Mouse (Mus musculus) spleen, adult 12 weeks (tissue): ENCODE results near the gene Zbtb20.
"Not testable (repeated sequence)": the region's sequence is repeated elsewhere in the genome, so short reads cannot be mapped to it uniquely, and the experiment has no call there.

ENCODE experiments used
- DNase-seq: peaks from one replicate; pipeline ENCODE4 v3.0.0; 2022; ENCODE audit warnings: low spot score

Gene Zbtb20

GRCm38 (mm10) chr16:42910716-42911115, 35.0 kb downstream of the Zbtb20 start:
- DNase-seq: no peak

GRCm38 (mm10) chr16:42911326-42911725, 35.6 kb downstream of the Zbtb20 start:
- no peak for DNase-seq

- DNase-seq: no peak
These were observed 36.1 kb downstream of the Zbtb20 start for GRCm38 (mm10) chr16:42911815-42912214.

- DNase-seq: no peak
These were observed 37.6 kb downstream of the Zbtb20 start for GRCm38 (mm10) chr16:42913291-42913690.

- no peak for DNase-seq
These were observed 38.9 kb downstream of the Zbtb20 start for GRCm38 (mm10) chr16:42914457-42915085.

- no peak for DNase-seq
These were observed 44.5 kb downstream of the Zbtb20 start for GRCm38 (mm10) chr16:42919992-42920760.

DNA sequence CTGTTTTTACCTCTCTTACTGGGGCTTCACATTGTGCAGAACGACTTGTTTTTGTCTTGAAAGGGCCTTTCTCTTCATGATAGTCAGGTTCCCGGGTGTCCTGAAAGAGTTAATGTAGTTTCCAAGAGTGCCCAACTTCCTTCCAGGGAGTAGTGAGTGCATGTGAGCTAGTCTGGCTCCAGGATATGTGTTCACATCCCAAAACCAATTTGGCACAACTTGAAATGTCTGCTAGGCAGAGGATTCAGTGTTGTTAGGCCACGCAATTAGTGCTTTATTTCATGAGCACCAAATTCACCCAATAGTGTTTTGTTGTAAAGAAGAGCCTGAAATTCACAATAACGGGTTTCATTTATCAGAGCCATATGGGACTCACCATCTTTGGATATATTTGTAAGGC, 45.8 kb downstream of the Zbtb20 start:
- no peak for DNase-seq

DNA sequence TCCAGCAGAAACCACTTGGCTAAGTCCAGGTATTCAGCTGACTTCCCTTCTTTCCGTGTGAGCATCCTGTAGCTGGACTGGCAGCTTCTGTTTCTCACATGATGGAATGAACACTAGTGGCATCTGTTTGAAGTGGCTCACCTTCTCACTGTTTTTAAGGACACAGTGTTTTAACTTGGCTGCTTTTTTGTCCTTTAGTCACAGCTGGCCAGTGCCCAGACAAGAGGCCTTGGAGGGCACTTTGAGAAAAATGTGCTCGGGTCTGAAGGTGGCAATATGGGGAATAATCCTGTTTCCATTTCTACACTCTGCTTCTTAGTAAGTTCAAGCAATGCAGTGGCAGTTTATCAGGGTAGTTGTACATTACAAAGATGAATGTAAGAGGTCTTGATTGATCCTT, 62.5 kb downstream of the Zbtb20 start:
- no peak for DNase-seq

DNA sequence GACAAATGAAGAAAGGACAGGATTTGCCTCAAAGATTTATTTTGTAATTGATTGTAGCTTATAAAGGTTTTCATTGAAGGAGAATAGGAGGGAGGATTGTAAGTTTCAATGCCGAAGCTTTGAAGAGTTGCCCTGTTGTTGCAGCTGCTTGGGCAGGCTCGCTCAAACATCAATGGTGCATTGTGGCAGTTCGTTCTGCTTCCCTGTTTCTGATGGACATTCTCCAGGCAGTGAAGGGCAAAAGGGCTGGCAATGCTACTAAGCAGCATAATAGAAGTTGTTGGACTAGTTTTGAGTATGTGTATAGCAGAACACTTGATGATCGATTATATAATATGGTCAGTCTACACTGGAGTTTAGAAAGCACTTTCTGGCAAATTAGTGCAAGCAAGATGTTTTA, 71.3 kb downstream of the Zbtb20 start:
- DNase-seq: no peak

DNA sequence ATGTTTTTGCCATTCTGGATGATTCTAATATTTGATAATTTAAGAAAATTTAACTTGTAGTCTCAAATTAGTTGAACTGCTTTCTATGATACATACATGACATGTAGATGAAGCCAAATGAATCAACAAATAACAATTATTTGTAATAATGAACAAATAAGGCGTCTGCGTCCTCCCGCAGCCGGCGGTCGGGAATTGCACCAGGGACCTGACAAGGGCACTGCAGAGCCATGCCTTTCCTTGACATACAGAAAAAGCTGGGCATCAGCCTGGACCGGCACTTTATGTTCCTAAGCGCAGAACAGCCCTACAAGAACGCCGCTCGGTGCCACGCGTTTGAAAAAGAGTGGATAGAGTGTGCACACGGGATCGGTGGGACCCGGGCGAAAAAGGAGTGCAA, 79.7 kb downstream of the Zbtb20 start:
- not testable (repeated sequence) for DNase-seq

DNA sequence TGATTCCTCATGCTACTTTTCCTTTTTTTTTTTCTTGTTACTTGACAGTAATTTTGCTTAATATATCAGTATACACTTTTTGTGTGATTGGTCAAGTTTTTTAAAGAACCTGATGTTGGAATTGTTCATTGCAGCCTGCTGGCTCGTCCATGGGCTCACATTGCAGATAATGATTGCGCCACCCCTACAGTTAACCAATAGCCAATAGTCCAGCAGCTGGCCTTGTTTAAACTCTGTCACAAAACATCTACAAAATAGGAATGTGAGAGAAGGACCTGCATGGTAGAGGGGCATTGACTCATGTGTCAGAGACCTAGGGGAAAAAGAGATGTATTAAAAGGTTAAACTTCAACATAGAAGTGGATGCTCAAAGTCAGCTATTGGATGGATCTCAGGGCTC, 97.2 kb downstream of the Zbtb20 start:
- DNase-seq: no peak

GRCm38 (mm10) chr16:42998896-42999295, 123.2 kb downstream of the Zbtb20 start:
- DNase-seq: no peak

DNA sequence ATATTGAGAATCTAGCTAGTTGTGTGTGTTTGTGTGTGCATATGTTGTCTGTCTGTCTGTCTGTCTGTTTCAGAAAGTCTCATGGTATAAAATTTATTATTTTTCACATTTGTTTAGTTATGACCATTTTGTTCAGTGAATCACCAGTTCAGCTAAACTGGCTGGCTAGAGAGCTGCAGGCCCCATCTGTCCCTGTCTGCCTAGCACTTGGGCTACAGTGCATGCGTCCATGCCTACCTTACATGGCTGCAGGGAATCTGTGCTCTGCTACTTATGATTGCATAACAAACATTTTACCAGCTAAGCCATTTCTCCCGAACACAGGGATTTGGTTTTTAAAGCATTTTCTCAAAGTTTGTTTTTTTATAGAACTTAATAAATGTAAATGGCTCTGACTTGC, 150.7 kb downstream of the Zbtb20 start:
- DNase-seq: no peak

- no peak for DNase-seq
These were observed 153.6 kb downstream of the Zbtb20 start for GRCm38 (mm10) chr16:43029243-43029642.

DNA sequence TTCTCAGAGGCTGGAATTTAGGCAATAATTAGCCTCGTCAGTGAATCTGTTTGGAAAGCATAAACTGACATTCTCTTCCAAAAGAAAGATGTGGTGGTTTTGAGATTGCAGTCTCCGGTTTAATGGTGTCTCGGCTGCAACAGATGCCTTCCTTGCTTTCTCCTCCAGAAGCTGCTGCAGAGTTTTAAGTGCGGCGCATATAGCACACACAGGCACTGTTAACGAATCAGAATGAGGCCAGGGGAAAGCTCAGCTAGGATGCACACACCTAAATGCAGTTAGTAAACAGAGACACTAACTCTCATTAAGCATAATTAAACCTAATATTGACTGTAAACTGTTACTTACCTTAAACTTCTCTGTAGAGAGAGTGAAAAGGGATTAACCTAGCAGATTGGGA, 160.0 kb downstream of the Zbtb20 start:
- DNase-seq: no peak

DNA sequence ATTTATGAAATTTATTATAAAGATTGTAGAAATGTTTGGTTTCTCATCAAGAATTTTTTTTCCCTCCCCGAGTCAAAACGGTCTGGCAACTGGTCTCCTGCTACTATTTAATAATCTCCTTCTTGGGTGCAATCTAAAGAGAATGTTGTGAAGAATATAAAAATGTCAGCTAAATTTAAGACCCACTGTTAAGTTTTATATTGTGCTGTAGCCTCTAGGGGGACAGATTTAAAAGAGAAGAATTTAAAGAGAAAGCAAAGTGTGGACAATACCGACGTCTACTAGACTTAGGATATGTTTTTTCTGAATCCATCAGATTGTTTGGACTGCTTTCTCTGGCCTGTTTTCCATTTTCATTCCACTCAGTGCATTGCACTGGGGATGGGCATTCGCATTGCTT, 160.8 kb downstream of the Zbtb20 start:
- no peak for DNase-seq

DNA sequence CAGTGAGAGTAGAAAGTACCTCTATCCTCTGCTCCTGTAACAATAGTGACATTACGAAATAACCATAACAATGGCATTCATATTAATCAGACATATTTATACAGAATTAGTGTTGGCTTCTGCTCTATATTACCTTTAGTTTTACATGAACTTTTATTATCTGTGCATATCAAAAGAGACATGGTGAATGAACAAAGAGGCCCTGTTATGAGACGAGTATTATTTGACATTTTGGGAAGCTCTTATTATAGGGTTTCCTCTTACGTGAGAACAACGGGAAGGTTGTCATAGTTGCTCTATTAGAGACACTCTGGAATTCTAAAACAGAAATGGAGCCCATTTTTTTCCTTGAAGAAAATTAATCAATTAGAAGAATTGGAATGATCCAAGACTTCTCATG, 161.6 kb downstream of the Zbtb20 start:
- no peak for DNase-seq

DNA sequence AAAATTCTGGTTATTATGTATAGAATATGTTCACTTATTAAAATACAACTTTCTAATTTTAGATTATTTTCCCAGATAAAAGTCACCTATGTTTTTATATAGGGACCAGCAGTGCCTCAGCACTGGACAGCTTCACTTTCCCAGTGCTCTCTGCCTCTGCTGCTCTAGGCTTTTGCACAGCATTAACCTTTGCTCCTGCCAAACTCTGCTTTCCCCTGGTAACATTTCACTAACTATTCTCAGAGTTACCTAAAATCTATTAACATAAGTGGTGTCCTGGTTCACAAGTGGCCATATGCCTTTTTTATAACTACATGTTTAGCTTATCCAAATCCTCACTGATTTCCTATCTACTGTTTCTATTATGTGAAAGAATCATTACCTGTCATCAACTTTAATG, 169.9 kb downstream of the Zbtb20 start:
- DNase-seq: no peak

- DNase-seq: no peak
These were observed 171.0 kb downstream of the Zbtb20 start for GRCm38 (mm10) chr16:43046686-43047085.

DNA sequence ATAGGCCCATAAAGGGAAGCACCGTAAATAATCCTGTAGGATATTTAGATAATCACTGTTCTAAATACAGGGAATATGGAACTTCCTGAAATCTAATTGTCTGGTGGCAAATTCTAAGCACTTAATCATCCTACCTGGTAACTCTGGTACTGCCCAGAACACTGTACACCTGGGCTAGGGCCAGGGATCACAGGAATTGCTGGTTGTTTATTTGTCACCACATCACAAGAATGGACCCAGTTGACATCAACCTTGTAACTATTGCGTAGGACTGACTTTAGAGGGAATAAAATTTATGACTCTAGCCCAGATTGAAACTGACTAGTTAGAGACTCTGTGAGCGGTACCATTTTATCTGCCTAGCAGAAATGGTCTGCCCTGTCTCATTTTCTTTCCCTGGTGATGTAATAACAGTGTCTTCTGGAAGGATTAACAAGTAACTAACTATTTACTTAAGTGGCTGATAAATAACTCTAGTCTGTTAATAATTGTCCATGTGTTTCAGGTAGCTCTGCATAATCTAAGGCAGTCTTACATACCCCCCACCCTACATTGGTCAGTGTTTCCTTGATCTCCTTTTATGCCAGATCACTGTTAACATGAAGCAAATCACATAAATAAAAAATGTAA, 194.1 kb downstream of the Zbtb20 start:
- no peak for DNase-seq

DNA sequence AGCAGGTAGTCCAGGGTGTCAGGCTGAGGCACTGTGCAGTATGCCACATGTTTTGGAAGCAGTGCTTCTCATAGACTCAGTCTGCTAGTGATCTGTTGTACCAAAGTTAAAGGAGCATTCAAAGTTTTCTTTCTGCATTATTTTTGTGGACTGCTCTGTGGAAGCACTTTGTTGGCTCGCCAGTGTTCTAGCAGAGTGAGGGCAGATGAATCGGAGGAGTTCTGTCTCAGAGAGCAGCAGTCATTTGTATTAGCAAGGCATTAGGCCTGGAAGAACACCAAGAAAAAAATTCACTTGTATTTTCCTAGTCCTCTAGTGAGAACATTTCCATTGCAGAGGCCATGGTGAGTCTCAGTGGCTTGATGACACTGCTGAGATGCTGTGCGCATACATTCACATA, 196.2 kb downstream of the Zbtb20 start:
- DNase-seq: no peak

DNA sequence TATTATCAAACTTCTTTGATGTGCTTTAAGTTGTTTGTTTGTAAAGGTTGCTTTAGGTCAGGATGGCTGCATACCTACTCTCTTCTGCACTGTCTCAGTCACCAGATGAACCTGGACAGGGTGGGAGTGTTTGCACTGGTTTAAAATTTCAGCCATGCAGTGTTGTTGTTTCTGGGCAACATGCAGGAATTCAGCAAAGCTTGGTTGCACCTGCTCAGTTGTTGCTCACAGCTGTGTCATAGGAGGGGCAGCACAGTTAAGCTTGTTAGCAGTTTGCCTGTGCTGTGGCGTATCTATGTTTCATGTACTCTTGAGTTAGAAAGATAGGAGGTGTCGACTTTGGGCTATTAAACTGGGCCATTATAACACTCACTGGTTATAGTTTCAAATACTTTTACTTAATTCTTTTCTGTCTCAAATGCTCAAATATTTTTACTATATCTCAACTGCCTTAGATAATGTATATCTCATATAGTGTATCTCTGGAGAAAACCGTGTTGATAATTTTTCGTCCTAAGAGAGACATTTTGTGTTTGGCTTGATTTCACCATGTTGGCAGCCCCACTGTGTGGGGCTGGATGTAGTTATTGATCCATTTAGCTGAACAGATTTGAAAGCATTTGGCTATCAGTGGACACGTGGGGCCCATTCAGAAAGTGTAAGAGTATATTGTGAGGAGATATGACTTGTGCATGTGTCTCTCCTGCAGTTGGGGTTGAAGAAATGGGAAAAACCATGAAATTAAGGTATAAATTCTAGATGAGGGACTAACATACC, 197.3 kb downstream of the Zbtb20 start:
- DNase-seq: no peak

DNA sequence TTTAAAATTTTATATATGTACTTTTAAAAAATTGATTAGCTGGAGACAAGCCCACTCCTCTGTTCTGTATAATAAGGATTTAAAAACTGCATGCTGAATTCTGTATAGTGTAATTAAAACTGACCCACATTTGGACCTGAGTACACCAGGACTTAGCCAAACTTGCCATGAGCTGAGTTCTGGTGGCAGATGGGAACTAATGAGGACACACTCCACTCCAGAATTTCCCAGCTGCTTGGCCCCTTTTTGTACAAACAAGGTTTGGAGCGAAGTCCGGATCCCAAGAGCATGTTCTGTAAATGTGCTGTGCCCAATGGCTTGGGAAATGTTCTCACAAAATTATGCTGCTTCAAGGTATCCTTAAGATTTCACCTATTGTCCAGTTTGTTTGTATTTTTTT, 204.7 kb downstream of the Zbtb20 start:
- DNase-seq: no peak
